Mouse (Mus musculus) gastrocnemius, postnatal 36 days (tissue): ENCODE measurements at regions not wholly inside any gene's neighbourhood (a gene's known extent, or its start where the extent isn't known, plus 50 kb on each side); places are given as distances from the start of the nearest gene placed in this dataset.

ENCODE experiments used
- DNase-seq, 2 experiments: peaks; one replicate each; pipeline ENCODE4 v3.0.0; 2022
- intact Hi-C: fragments of 180-260 bp; cut with DNase I; formaldehyde crosslinking; loops from one replicate; pipeline ENCODE4 v1.15.1; 2025

- intact Hi-C loops: no loop called here
- no peak for DNase-seq
Observed at GRCm38 (mm10) chr8:91974636-91975035, 172.8 kb upstream of the Irx3 start.

DNA sequence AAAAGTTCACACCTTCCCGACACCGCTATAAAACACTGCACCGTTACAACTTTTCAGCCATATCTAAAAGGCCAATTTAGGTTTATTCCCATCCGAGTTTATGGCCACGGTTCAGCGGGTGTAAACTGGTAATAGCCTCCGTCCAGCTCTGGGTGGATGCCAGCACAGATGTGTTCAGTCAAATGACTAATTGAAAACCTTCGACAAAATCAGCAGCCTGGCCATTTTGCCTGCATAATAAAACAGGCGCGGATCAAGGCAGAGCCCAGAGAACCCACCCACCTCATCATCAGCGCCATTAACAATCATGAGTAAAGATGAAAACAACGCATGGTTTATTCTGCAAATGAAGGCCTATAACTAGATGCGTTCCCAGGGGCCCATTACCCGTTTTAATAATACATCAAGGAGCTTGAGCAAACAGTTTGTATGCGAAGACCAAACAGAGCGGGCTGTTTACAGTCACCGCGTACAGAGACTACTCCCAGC, 172.1 kb upstream of the Irx3 start:
- intact Hi-C loops: no loop called here
- no peak for DNase-seq

DNA sequence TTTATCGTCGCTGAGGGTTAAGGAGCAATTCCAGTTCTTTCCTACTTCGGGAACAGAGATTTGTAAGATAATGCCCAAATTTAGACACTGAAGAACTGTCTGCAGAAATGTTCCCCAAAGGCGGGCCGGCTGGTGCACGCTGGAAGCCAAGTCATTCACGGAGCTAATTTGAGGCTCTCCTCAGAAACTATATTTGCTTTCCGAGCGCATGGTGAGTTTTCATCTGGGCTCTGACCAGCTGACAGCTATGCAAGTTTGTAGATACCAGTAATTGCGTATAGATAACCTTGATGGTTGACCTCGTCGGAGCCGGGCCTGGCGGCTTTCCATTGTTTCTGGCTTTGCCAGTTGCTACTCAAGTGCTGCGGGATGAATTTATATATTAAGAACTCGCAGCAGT, 165.5 kb upstream of the Irx3 start:
- intact Hi-C loops: no loop called here
- DNase-seq: no peak

- intact Hi-C loops: no loop called here
- no peak for DNase-seq
Observed at GRCm38 (mm10) chr8:91966891-91967370, 165.1 kb upstream of the Irx3 start.

DNA sequence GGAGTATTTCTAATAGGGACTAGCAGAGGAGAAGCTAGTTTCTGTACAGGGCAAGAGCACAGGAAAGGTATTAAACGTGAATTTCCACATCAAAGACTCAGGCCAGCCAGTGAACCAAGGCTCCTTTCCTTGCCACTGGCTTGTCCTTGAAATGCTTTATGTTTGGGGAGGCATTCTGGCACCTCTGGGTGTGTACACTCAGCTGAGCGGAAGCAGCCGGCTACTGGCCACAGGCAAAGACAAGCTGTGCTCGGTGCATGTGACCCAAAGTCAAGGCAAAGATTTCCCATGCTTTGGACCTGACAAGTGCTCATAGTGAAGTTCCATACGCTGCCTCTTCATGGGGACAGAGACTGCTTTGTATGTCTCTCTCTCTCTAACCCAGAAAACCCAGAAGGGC, 159.8 kb upstream of the Irx3 start:
- no peak for DNase-seq
- intact Hi-C loops: no loop called here

- intact Hi-C loops: no loop called here
Observed at GRCm38 (mm10) chr8:91955170-91955569, 153.3 kb upstream of the Irx3 start.

GRCm38 (mm10) chr8:91952981-91953380, 151.1 kb upstream of the Irx3 start:
- DNase-seq: no peak
- intact Hi-C loops: no loop called here

More at GRCm38 (mm10) chr8:91955170-91955569, 153.3 kb upstream of the Irx3 start:
- DNase-seq: no peak

- intact Hi-C loops: no loop called here
- DNase-seq: no peak
Observed at GRCm38 (mm10) chr8:91949110-91949509, 147.2 kb upstream of the Irx3 start.

- no peak for DNase-seq
- intact Hi-C loops: no loop called here
Observed at GRCm38 (mm10) chr8:91948173-91948940, 146.5 kb upstream of the Irx3 start.

DNA sequence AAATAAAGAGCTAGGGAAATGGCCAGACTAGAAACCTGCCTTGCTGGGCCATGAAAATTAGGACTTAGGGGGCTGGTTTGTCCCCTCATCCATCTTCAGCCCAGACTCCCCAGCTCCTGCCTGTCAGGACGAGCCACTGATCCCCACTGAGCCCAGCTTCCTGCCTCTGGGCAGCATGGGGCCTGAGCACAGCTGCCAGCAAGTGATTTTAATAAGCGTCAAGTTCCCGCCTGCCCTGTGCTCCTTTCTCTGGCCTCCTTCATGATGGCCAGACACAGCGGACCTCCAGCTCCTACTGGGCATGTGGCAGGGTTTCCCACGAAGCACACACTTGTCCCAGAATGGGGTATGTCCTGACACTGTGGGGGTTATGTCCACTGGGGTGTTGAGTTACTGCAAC, 139.1 kb upstream of the Irx3 start:
- intact Hi-C loops: no loop called here
- DNase-seq: no peak

DNA sequence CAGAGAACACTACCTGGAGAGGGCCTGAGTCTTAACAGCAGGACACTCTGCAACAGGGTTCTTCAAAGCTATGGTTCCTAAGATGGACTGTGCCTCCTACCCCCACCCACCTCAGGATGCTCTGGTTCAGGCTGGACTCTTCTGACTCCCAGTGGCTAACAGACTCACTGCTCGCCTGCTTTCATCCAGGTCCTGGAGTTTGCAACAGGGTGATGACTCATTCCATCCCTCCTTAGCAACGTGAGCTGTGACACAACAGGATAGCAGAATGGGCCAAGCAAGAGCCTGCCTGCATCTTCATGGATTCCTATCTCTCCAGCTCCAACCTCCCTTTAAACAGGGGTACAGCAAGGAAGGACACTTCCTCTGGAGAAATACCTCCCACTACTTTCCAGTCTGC, 135.4 kb upstream of the Irx3 start:
- intact Hi-C loops: no loop called here
- no peak for DNase-seq

DNA sequence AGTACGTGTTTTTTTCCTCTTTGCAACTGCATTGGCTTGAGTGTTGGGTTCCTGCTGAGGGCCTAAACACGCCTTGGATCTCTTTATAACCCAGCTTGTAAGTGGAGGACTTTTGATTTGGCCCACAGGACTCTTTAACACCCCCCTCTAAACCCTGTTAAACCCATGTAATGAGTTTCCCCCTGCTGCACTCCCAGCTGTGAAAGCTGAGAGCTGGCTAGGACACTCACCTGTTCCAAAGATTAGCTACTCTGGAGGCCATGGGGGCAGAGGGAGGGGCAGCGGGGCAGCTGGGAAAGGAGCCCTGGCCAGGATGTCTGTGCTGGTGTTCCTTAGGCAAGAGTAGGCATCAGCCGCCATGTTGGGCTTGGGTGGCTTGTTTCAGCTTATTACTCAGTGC, 128.7 kb upstream of the Irx3 start:
- no peak for DNase-seq
- intact Hi-C loops: no loop called here

DNA sequence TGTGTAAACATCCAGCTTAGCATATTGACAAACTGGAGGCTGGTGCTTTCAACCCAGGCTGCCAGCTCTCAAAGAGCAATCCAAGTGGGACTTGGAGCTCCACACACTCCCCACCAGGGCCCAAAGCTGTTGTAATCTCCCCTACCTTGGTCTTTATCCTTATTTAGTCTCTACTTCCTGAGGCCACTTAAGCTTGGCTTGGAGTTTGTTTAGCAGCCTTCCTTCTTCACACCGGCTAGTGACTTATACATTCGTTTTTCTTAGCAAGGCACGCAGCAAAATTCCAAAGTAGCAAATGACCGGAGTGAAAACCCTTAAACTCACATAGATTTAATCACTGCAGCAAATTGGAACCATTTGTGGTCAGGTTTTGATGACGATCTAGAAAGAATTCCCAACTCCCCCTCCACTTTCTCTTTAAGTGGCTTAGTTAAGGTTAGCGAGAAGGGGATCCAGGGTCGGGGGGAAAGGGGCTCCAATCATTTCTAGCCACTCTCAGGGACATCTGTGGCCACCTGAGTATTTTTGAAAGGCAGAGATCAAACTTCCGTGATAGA, 124.2 kb upstream of the Irx3 start:
- DNase-seq: no peak
- intact Hi-C loops: no loop called here

DNA sequence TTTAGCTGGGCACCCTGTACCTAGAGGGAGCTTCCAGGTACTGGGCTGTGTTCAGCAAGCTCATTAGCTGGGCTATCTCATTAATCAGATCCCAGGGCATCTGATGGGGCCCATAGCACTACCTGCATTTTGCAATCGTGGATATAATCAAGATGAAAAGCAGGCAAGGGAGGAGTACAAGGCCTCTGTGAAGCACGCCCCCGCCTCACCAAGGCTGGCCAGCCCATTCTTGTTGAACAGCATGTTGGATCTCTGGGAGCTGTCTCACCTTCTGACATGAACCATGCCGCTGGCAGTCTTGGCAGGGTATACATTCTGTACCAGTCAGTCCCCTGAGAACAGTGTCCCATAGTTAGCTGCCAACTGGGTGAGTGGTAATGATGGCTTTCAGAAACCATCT, 122.3 kb upstream of the Irx3 start:
- no peak for DNase-seq
- intact Hi-C loops: no loop called here

GRCm38 (mm10) chr8:91922211-91922874, 120.5 kb upstream of the Irx3 start:
- intact Hi-C loops: no loop called here
- no peak for DNase-seq

- DNase-seq: no peak
- intact Hi-C loops: no loop called here
Observed at GRCm38 (mm10) chr8:91917834-91918233, 116.0 kb upstream of the Irx3 start.

DNA sequence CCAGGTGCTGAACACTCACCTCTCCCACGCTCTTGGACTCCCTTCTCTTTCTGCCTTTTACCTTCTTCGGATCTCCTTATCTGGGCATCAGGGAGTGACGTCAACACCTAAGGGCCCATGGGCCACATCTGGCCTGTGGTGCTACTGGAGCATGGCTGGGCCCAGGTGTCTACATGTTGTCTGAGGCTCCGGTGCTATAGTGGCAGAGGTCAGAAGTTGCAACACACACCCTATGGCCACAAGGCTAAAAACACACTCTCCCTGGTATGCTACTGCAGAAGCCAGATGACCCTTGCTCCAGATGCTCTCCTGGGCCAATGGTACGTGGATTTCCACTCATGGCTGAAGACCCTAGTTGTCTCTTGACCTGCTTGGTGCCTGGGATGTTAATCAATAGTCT, 112.1 kb upstream of the Irx3 start:
- intact Hi-C loops: no loop called here
- no peak for DNase-seq

DNA sequence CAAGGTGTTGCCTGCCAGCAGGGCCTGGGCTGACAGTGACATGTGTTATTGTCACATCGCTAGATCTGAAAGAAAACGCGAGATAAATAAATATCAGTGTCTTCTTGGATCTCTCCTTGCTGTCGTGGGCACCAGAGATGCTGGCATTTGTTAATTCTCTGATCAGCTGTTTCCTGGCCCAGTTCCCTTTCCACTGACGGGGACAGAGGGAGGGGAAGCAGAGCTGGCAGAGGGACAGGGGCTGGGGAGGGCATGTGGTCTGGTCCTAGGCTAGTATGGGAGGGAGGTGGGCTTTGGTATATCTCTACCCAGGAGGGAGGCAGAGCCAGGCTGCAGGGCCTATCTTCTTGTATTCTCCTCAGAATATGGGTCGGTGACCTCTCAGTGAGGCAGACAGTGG, 111.3 kb upstream of the Irx3 start:
- intact Hi-C loops: no loop called here
- DNase-seq: no peak

DNA sequence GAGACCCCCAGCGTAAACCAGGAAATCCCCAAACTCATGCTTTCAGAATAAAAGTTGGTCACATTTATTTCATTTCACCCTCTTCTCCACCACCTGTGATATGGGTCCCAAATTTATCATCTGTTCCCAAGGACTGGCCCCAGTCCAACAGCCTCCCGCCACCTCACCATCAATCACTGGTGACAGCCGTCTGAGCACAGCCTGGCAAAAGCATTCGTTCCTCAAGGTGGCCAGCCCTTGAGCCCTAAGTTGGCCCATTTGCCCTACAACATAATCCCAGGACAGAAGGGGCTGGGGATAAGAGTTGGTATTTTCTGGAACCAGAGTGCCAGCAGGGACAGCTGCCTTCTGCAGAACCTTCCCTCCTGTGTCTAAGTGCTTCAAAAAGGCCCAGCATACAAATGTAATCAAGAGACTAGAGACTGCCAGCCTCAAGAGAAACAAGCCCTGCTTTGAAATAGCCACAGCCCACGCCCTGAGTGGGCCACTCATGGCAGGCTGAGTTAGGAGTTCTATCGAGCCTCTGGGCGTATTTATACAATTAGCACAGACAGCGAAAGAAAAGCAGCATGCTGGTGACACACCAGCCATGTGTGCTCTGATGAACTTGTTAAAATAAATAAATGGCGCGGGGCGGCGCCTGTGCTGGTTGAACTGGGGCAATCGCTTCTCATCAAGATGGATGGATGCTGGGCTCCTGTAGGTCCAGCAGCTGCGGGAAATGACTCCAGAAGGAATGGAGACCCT, 107.9 kb upstream of the Irx3 start:
- DNase-seq: peak; percentile 8 to 23
- intact Hi-C loops: no loop called here

DNA sequence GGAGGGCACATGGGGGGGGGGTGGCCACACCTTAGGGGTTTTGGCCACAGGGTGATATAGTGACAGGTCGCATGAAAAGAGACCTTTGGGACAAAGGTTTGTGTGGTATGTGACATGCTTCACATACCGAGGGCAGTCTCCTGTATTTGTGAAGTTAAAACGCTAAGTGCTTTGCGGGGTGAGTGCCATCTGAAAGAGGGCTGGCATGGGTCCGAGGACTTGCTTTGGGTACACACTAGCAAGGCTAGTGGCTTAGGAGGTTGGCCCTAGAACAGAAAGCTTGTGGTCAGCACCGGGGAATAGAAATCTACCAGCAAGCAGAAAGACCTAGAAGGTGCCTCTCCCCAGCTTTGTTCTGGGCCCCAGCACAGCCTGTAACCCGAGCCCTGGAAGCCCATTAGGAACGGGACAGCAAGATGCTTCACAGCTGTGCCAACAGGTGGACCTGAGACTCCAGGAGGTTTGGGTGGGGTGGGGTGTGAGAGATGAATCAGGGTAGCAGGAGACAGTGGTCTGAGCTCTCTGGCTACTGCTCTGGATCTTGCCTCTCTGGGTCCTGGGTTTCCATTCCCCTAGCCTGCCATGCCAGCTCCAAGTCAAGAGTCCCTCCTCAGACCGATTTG, 107.0 kb upstream of the Irx3 start:
- no peak for DNase-seq
- intact Hi-C loops: no loop called here

DNA sequence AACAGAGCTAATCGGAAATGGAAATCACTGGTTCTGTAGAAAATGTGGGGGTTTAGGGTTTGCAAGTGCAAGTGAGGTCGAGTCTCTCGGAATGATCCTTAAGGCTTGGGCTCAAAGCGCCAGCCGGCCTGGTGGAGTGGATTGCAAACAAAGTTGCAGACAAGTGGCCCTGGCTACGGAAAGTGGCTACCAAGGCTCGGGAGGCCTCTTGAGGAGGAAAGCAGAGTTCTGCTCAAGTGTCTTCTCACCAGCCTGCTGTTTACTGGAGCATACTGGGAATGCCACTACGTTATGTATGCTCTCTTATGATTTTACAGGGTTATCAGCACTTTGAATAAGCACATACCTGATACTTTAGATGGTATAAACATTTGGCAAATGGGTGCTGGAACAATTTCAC, 105.3 kb upstream of the Irx3 start:
- intact Hi-C loops: no loop called here
- no peak for DNase-seq
